Mouse (Mus musculus): ENCODE measurements around the gene Vrk3. TPM values are rescaled to one million over a fixed set of nuclear protein-coding genes. Genes with fewer than 3 reads are reported as not detected.

Vrk3 gene
- polyA plus RNA-seq, 1 experiment from 2014 or later = 42.2 TPM

DNA sequence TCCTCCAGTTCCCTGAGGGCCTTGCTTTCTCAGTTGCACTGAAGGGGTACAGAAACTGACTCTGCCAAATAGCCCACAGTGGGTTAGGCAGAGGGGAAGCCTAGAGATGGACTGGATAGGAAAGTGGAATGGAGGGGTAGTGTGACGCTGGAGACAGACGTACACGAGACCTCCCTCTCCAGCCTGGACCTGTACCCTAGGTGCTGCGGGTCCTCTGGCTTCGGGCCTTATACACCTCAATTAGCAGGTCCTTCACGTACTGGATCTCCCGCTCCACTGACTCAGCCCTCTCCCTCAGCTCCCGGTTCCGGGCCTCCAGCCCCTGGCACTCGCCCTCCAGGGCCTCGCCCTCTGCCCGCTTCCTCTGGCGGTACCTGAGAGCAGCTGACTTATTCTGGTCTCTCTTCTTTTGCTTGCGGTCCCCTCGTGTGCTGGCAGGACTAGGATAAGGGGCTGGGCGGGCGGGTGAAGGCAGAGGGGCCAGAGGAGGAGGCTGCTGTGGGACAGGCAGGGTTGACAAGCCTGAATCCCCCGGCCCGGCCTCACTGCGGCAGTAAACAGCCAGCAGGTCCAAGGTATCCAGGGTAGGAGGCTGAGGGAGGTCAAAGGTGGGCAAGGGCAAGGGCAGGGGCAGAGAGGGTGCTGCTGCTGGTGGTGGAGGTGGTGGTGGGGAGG, 64.6 kb downstream of the Vrk3 start:
- peaks cover 4% of the 10 kb centered on the region for H3K4me1 ChIP-seq (replicated peaks; ENCODE audit: control insufficient read depth, insufficient read depth, low read length)
- no peak overlapping the region for H3K4me3 ChIP-seq (ENCODE audit: low read depth, low read length)
- no peak overlapping the region for H3K27ac ChIP-seq (ENCODE audit: low read depth, low read length)
- no peak overlapping the region for H3K4me2 ChIP-seq (ENCODE audit: low read depth, low read length, severe bottlenecking)
- H3K36me3 ChIP-seq (ENCODE audit: control insufficient read depth, insufficient read depth, low read length) = no peaks in the 10 kb centered on the region
- 92% methylated on average over 18 of the region's 20 CpGs for WGBS
- DNase-seq (ENCODE audit: low spot score) (peak; percentile 45), ATAC-seq (replicated peaks; ENCODE audit: low FRiP score) (no peak)
- H3K27me3 ChIP-seq (ENCODE audit: control insufficient read depth, insufficient read depth, low read length) = no peaks in the 10 kb centered on the region
- no peak overlapping the region for H3K9ac ChIP-seq (ENCODE audit: low read length)
- no peaks in the 10 kb centered on the region for H3K9me3 ChIP-seq (ENCODE audit: control insufficient read depth, low read length)

DNA sequence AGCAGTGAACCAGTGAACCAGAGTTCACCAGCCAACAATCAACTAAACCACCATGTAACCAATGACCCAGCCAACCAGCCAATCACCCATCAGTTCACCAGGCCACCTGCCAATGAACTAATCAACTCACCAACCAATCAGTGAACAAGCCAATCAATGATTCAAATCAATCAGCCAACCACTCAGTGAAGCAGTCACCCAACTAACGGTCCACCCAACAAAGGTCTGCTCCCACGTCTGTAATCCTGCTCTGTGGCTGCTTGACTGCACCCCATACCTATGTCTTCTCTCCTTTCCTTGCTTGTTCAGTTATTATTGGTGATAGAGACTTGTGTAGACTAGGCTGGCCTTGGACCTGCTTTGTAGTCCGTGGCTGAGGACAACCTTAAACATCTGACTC, 65.8 kb downstream of the Vrk3 start:
- H3K9me3 ChIP-seq (ENCODE audit: control insufficient read depth, low read length) = no peaks in the 10 kb centered on the region
- peak; percentile 38 for DNase-seq (ENCODE audit: low spot score)
- H3K36me3 ChIP-seq (ENCODE audit: control insufficient read depth, insufficient read depth, low read length) = no peaks in the 10 kb centered on the region
- WGBS = 99% methylated on average over 3 of the region's 3 CpGs
- H3K27ac ChIP-seq (ENCODE audit: low read depth, low read length) = no peak overlapping the region
- H3K4me2 ChIP-seq (ENCODE audit: low read depth, low read length, severe bottlenecking) = no peak overlapping the region
- peaks cover 13% of the 10 kb centered on the region for H3K4me1 ChIP-seq (replicated peaks; ENCODE audit: control insufficient read depth, insufficient read depth, low read length)
- H3K4me3 ChIP-seq (ENCODE audit: low read depth, low read length) = no peak overlapping the region
- no peak for ATAC-seq (replicated peaks; ENCODE audit: low FRiP score)
- no peaks in the 10 kb centered on the region for H3K27me3 ChIP-seq (ENCODE audit: control insufficient read depth, insufficient read depth, low read length)
- no peak overlapping the region for H3K9ac ChIP-seq (ENCODE audit: low read length)

DNA sequence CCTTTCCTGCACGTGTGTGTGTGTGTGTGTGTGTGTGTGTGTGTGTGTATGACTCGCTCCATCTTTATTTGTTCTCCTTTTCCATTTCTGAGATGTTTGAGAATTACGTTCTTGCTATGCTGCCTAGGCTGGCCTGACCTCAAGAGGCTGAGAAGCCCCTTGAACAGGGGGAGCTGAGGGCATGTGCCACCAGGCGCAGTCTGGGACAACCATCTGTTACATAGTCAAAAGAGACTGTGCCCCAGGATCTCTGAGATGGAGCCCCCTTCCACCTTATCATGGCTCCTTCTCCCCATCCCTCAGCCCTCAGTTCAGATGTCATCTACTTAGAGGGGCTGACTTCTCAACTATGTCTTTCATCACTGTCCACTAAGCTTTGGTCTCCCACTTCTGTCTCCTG, 66.2 kb downstream of the Vrk3 start:
- H3K4me2 ChIP-seq (ENCODE audit: low read depth, low read length, severe bottlenecking) = no peak overlapping the region

GRCm38 (mm10) chr7:44814952-44815553, 66.8 kb downstream of the Vrk3 start:
- Histone ChIP-seq H3K9ac (ENCODE audit: low read length) (peak overlapping the region; percentile 48), H3K36me3 (ENCODE audit: control insufficient read depth, insufficient read depth, low read length) (no peaks in the 10 kb centered on the region), H3K9me3 (ENCODE audit: control insufficient read depth, low read length) (no peaks in the 10 kb centered on the region), H3K27ac (ENCODE audit: low read depth, low read length) (peak overlapping the region; percentile 94), H3K4me2 (ENCODE audit: low read depth, low read length, severe bottlenecking) (peak overlapping the region; percentile 51), H3K4me1 (replicated peaks; ENCODE audit: control insufficient read depth, insufficient read depth, low read length) (peaks cover 15% of the 10 kb centered on the region), H3K4me3 (ENCODE audit: low read depth, low read length) (peak overlapping the region; percentile 86), H3K27me3 (ENCODE audit: control insufficient read depth, insufficient read depth, low read length) (no peaks in the 10 kb centered on the region)
- ATAC-seq (replicated peaks; ENCODE audit: low FRiP score) (0 out of 2 replicates have a peak, but pooled peaks have one; percentile 4), DNase-seq (ENCODE audit: low spot score) (peak; percentile 73)
- WGBS = 23% methylated on average over 14 of the region's 14 CpGs

More for the DNA sequence above, 66.2 kb downstream of the Vrk3 start:
- Histone ChIP-seq H3K4me3 (ENCODE audit: low read depth, low read length) (no peak overlapping the region), H3K36me3 (ENCODE audit: control insufficient read depth, insufficient read depth, low read length) (no peaks in the 10 kb centered on the region), H3K27ac (ENCODE audit: low read depth, low read length) (no peak overlapping the region), H3K4me1 (replicated peaks; ENCODE audit: control insufficient read depth, insufficient read depth, low read length) (peaks cover 15% of the 10 kb centered on the region), H3K9me3 (ENCODE audit: control insufficient read depth, low read length) (no peaks in the 10 kb centered on the region), H3K9ac (ENCODE audit: low read length) (no peak overlapping the region), H3K27me3 (ENCODE audit: control insufficient read depth, insufficient read depth, low read length) (no peaks in the 10 kb centered on the region)
- DNase-seq (ENCODE audit: low spot score) (peak; percentile 35), ATAC-seq (replicated peaks; ENCODE audit: low FRiP score) (no peak)
- 98% methylated on average over 4 of the region's 4 CpGs for WGBS

DNA sequence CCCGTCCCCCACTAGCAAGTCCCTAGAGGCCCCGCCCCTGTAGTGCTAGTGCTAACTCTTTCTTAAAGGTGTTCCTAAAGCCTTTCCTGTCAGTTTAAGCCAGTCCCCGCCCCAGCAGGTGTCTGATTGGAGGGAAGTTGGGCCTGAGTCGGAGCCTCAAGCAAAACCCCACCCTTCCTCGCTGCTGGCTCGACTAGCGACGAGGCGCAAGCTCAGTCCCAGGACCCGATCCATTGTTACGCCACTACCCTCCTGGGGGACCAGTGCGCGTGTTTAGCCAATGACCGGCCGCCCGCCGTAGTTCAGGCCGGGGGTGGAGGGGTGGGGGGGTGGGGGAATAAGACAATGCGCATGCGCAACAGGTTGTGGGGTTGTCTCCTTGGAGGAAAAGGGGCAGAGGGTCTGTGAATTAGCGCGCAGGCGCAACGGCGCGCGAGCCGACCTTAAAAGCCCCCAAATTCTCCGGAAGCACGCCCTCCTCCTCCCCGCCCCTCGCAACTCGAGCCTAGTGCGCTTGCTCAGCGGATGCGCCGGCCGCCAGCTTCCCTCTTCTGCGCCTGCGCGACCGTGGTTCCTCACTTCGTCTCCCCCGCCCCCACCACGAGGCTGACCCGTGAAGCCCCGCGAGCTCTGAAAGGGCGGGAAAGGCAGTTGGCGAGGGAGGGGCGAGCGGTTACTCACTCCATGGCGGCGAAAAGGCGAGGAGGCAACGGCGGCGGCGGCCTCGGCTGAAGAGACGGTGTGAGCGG, 67.7 kb downstream of the Vrk3 start, which contains the start of the genes Nup62 and Il4i1:
Gene Nup62 (plus strand): TSS at position 368 of the 749 bp plus-strand sequence.
Gene Il4i1 (plus strand): TSS at position 667 of the 749 bp plus-strand sequence.
- ATAC-seq (replicated peaks; ENCODE audit: low FRiP score) (peak; percentile 95), DNase-seq (ENCODE audit: low spot score) (peak; percentile 100)
- under 1% methylated on average over 59 of the region's 62 CpGs for WGBS
- no peaks in the 10 kb centered on the region for H3K36me3 ChIP-seq (ENCODE audit: control insufficient read depth, insufficient read depth, low read length)
- H3K4me2 ChIP-seq (ENCODE audit: low read depth, low read length, severe bottlenecking) = peak within 1 kb of the TSS; percentile 73
- peak within 1 kb of the TSS; percentile 86 for H3K4me3 ChIP-seq (ENCODE audit: low read depth, low read length)
- peaks cover 15% of the 10 kb centered on the region for H3K4me1 ChIP-seq (replicated peaks; ENCODE audit: control insufficient read depth, insufficient read depth, low read length)
- H3K27ac ChIP-seq (ENCODE audit: low read depth, low read length) = peak within 1 kb of the TSS; percentile 94
- peak within 1 kb of the TSS; percentile 98 for H3K9ac ChIP-seq (ENCODE audit: low read length)
- H3K27me3 ChIP-seq (ENCODE audit: control insufficient read depth, insufficient read depth, low read length) = no peaks in the 10 kb centered on the region
- H3K9me3 ChIP-seq (ENCODE audit: control insufficient read depth, low read length) = no peaks in the 10 kb centered on the region

GRCm38 (mm10) chr7:44816470-44817021, 68.3 kb downstream of the Vrk3 start, which contains the start of gene Atf5:
TSS of gene Atf5 (minus strand) at chr7:44816658.
- H3K4me2 ChIP-seq (ENCODE audit: low read depth, low read length, severe bottlenecking) = peak within 1 kb of the TSS; percentile 73
- H3K9me3 ChIP-seq (ENCODE audit: control insufficient read depth, low read length) = no peaks in the 10 kb centered on the region
- H3K4me3 ChIP-seq (ENCODE audit: low read depth, low read length) = peak within 1 kb of the TSS; percentile 86
- DNase-seq (ENCODE audit: low spot score) = peak; percentile 86
- no peaks in the 10 kb centered on the region for H3K36me3 ChIP-seq (ENCODE audit: control insufficient read depth, insufficient read depth, low read length)
- ATAC-seq (replicated peaks; ENCODE audit: low FRiP score) = peak; percentile 26
- H3K9ac ChIP-seq (ENCODE audit: low read length) = peak within 1 kb of the TSS; percentile 98
- WGBS = under 1% methylated on average over 56 of the region's 57 CpGs
- H3K27ac ChIP-seq (ENCODE audit: low read depth, low read length) = peak within 1 kb of the TSS; percentile 94
- H3K4me1 ChIP-seq (replicated peaks; ENCODE audit: control insufficient read depth, insufficient read depth, low read length) = peaks cover 18% of the 10 kb centered on the region
- H3K27me3 ChIP-seq (ENCODE audit: control insufficient read depth, insufficient read depth, low read length) = no peaks in the 10 kb centered on the region

GRCm38 (mm10) chr7:44817441-44817840, 69.2 kb downstream of the Vrk3 start:
- no peak for ATAC-seq (replicated peaks; ENCODE audit: low FRiP score)
- WGBS = 42% methylated on average over 3 of the region's 3 CpGs
- Histone ChIP-seq H3K4me2 (ENCODE audit: low read depth, low read length, severe bottlenecking) (peak overlapping the region; percentile 73), H3K27me3 (ENCODE audit: control insufficient read depth, insufficient read depth, low read length) (no peaks in the 10 kb centered on the region), H3K4me1 (replicated peaks; ENCODE audit: control insufficient read depth, insufficient read depth, low read length) (peaks cover 18% of the 10 kb centered on the region), H3K9ac (ENCODE audit: low read length) (peak overlapping the region; percentile 98), H3K4me3 (ENCODE audit: low read depth, low read length) (peak overlapping the region; percentile 86), H3K27ac (ENCODE audit: low read depth, low read length) (no peak overlapping the region), H3K9me3 (ENCODE audit: control insufficient read depth, low read length) (no peaks in the 10 kb centered on the region), H3K36me3 (ENCODE audit: control insufficient read depth, insufficient read depth, low read length) (no peaks in the 10 kb centered on the region)
- peak; percentile 30 for DNase-seq (ENCODE audit: low spot score)

DNA sequence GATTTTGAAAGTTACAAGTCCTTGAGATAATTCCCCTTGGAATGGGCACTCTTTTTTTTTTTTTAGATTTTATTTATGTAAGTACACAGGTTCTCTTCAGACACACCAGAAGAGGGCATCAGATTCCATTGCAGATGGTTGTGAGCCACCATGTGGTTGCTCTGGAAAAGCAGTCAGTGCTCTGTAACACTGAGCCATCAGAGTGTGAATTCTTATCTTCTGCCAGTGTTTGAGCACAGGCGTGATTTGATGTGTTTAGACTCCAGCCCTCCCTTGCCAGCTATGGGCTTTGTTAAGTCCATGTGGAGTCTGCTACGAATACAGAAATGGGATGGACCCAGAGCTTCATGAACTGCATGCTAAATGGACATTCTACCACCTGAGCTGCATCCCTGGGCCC, 70.0 kb downstream of the Vrk3 start:
- DNase-seq (ENCODE audit: low spot score) (peak; percentile 48), ATAC-seq (replicated peaks; ENCODE audit: low FRiP score) (no peak)
- peak overlapping the region; percentile 86 for H3K4me3 ChIP-seq (ENCODE audit: low read depth, low read length)
- 54% methylated on average over 2 of the region's 2 CpGs for WGBS
- peaks cover 20% of the 10 kb centered on the region for H3K4me1 ChIP-seq (replicated peaks; ENCODE audit: control insufficient read depth, insufficient read depth, low read length)
- H3K4me2 ChIP-seq (ENCODE audit: low read depth, low read length, severe bottlenecking) = peak overlapping the region; percentile 73
- no peak overlapping the region for H3K27ac ChIP-seq (ENCODE audit: low read depth, low read length)
- peak overlapping the region; percentile 98; the same call in 1 of the 2 replicates for H3K9ac ChIP-seq (ENCODE audit: low read length)
- no peaks in the 10 kb centered on the region for H3K9me3 ChIP-seq (ENCODE audit: control insufficient read depth, low read length)
- no peaks in the 10 kb centered on the region for H3K27me3 ChIP-seq (ENCODE audit: control insufficient read depth, insufficient read depth, low read length)
- H3K36me3 ChIP-seq (ENCODE audit: control insufficient read depth, insufficient read depth, low read length) = no peaks in the 10 kb centered on the region
